Mouse (Mus musculus): ENCODE data around the gene Pdpr. TPM values are rescaled to one million over a fixed set of nuclear protein-coding genes. Genes with fewer than 3 reads are reported as not detected.
"Not testable (repeated sequence)": the region's sequence is repeated elsewhere in the genome, so short reads cannot be mapped to it uniquely, and the experiment has no call there.

The Pdpr gene
- polyA plus RNA-seq, 1 experiment = 17.3 TPM

- Histone ChIP-seq H3K4me1 (ENCODE audit: control insufficient read depth, insufficient read depth, low read length) (no peaks in the 10 kb centered on the region), H3K27ac (ENCODE audit: insufficient read depth, low read length) (no peak overlapping the region), H3K4me3 (replicated peaks; ENCODE audit: insufficient read depth, low read depth, low read length) (no peak overlapping the region), H3K27me3 (ENCODE audit: control insufficient read depth, insufficient read depth, low read length) (no peaks in the 10 kb centered on the region)
- no peak for DNase-seq
- WGBS = 72% methylated on average over 3 of the region's 3 CpGs
- TF ChIP-seq POLR2A (IDR thresholded peaks at IDR 0.05; ENCODE audit: borderline replicate concordance, insufficient read depth, low read length) (no peak), CTCF (IDR thresholded peaks at IDR 0.05; ENCODE audit: borderline replicate concordance, insufficient read depth, low read depth, low read length) (no peak)
Measured at GRCm38 (mm10) chr8:111075926-111076325, 18.5 kb upstream of the Pdpr start.

- no peak for DNase-seq
- H3K27me3 ChIP-seq (ENCODE audit: control insufficient read depth, insufficient read depth, low read length) = no peaks in the 10 kb centered on the region
- H3K4me3 ChIP-seq (replicated peaks; ENCODE audit: insufficient read depth, low read depth, low read length) = no peak overlapping the region
- 27% methylated on average over 5 of the region's 5 CpGs for WGBS
- no peak for TF ChIP-seq POLR2A (IDR thresholded peaks at IDR 0.05; ENCODE audit: borderline replicate concordance, insufficient read depth, low read length)
- TF ChIP-seq CTCF (IDR thresholded peaks at IDR 0.05; ENCODE audit: borderline replicate concordance, insufficient read depth, low read depth, low read length) = no peak
- no peaks in the 10 kb centered on the region for H3K4me1 ChIP-seq (ENCODE audit: control insufficient read depth, insufficient read depth, low read length)
- H3K27ac ChIP-seq (ENCODE audit: insufficient read depth, low read length) = no peak overlapping the region
Measured at GRCm38 (mm10) chr8:111079461-111079860, 15.0 kb upstream of the Pdpr start.

GRCm38 (mm10) chr8:111079861-111080271 lies 14.6 kb upstream of the Pdpr start:
- Histone ChIP-seq H3K27me3 (ENCODE audit: control insufficient read depth, insufficient read depth, low read length) (no peaks in the 10 kb centered on the region), H3K27ac (ENCODE audit: insufficient read depth, low read length) (no peak overlapping the region), H3K4me3 (replicated peaks; ENCODE audit: insufficient read depth, low read depth, low read length) (no peak overlapping the region), H3K4me1 (ENCODE audit: control insufficient read depth, insufficient read depth, low read length) (no peaks in the 10 kb centered on the region)
- DNase-seq = no peak
- TF ChIP-seq CTCF (IDR thresholded peaks at IDR 0.05; ENCODE audit: borderline replicate concordance, insufficient read depth, low read depth, low read length) (no peak), POLR2A (IDR thresholded peaks at IDR 0.05; ENCODE audit: borderline replicate concordance, insufficient read depth, low read length) (no peak)
- WGBS = 36% methylated on average over 6 of the region's 6 CpGs

- no peaks in the 10 kb centered on the region for H3K27me3 ChIP-seq (ENCODE audit: control insufficient read depth, insufficient read depth, low read length)
- 38% methylated on average over 12 of the region's 12 CpGs for WGBS
- no peaks in the 10 kb centered on the region for H3K4me1 ChIP-seq (ENCODE audit: control insufficient read depth, insufficient read depth, low read length)
- no peak overlapping the region for H3K4me3 ChIP-seq (replicated peaks; ENCODE audit: insufficient read depth, low read depth, low read length)
- no peak overlapping the region for H3K27ac ChIP-seq (ENCODE audit: insufficient read depth, low read length)
- no peak for TF ChIP-seq POLR2A (IDR thresholded peaks at IDR 0.05; ENCODE audit: borderline replicate concordance, insufficient read depth, low read length)
- TF ChIP-seq CTCF (IDR thresholded peaks at IDR 0.05; ENCODE audit: borderline replicate concordance, insufficient read depth, low read depth, low read length) = no peak
- no peak for DNase-seq
Measured at GRCm38 (mm10) chr8:111081580-111082258, 12.7 kb upstream of the Pdpr start.

GRCm38 (mm10) chr8:111083936-111084335 lies 10.5 kb upstream of the Pdpr start:
- DNase-seq; H3K27me3 ChIP-seq (ENCODE audit: control insufficient read depth, insufficient read depth, low read length); H3K27ac ChIP-seq (ENCODE audit: insufficient read depth, low read length); H3K4me3 ChIP-seq (replicated peaks; ENCODE audit: insufficient read depth, low read depth, low read length); H3K4me1 ChIP-seq (ENCODE audit: control insufficient read depth, insufficient read depth, low read length): not testable (repeated sequence)
- 89% methylated on average over 5 of the region's 5 CpGs for WGBS

- no peaks in the 10 kb centered on the region for H3K27me3 ChIP-seq (ENCODE audit: control insufficient read depth, insufficient read depth, low read length)
- no peak overlapping the region for H3K4me3 ChIP-seq (replicated peaks; ENCODE audit: insufficient read depth, low read depth, low read length)
- WGBS = 0% methylated on average over 2 of the region's 2 CpGs
- peaks cover 2% of the 10 kb centered on the region; the same call in 1 of the 2 replicates for H3K4me1 ChIP-seq (ENCODE audit: control insufficient read depth, insufficient read depth, low read length)
- no peak overlapping the region for H3K27ac ChIP-seq (ENCODE audit: insufficient read depth, low read length)
- peak; percentile 72 to 76 for DNase-seq
- no peak for TF ChIP-seq POLR2A (IDR thresholded peaks at IDR 0.05; ENCODE audit: borderline replicate concordance, insufficient read depth, low read length)
- peak; percentile 85 for TF ChIP-seq CTCF (IDR thresholded peaks at IDR 0.05; ENCODE audit: borderline replicate concordance, insufficient read depth, low read depth, low read length)
Measured at GRCm38 (mm10) chr8:111090126-111090525, 4.3 kb upstream of the Pdpr start.

GRCm38 (mm10) chr8:111091706-111092105 lies 2.7 kb upstream of the Pdpr start:
- H3K4me1 ChIP-seq (ENCODE audit: control insufficient read depth, insufficient read depth, low read length) = peaks cover 2% of the 10 kb centered on the region; the same call in 1 of the 2 replicates
- WGBS = 71% methylated on average over 7 of the region's 7 CpGs
- no peaks in the 10 kb centered on the region for H3K27me3 ChIP-seq (ENCODE audit: control insufficient read depth, insufficient read depth, low read length)
- TF ChIP-seq CTCF (IDR thresholded peaks at IDR 0.05; ENCODE audit: borderline replicate concordance, insufficient read depth, low read depth, low read length) (no peak), POLR2A (IDR thresholded peaks at IDR 0.05; ENCODE audit: borderline replicate concordance, insufficient read depth, low read length) (no peak)
- no peak overlapping the region for H3K4me3 ChIP-seq (replicated peaks; ENCODE audit: insufficient read depth, low read depth, low read length)
- no peak for DNase-seq
- no peak overlapping the region for H3K27ac ChIP-seq (ENCODE audit: insufficient read depth, low read length)

GRCm38 (mm10) chr8:111092326-111092725 lies 2.1 kb upstream of the Pdpr start, which contains the start of gene Clec18a:
Gene Clec18a, minus strand, starts transcription at chr8:111092426.
- 90% methylated on average over 5 of the region's 6 CpGs for WGBS
- not testable (repeated sequence) for H3K27me3 ChIP-seq (ENCODE audit: control insufficient read depth, insufficient read depth, low read length); H3K4me1 ChIP-seq (ENCODE audit: control insufficient read depth, insufficient read depth, low read length); H3K4me3 ChIP-seq (replicated peaks; ENCODE audit: insufficient read depth, low read depth, low read length); DNase-seq; H3K27ac ChIP-seq (ENCODE audit: insufficient read depth, low read length)

GRCm38 (mm10) chr8:111094719-111095302 lies 381 bp downstream of the Pdpr start:
- not testable (repeated sequence) for H3K27ac ChIP-seq (ENCODE audit: insufficient read depth, low read length); DNase-seq; H3K27me3 ChIP-seq (ENCODE audit: control insufficient read depth, insufficient read depth, low read length); H3K4me1 ChIP-seq (ENCODE audit: control insufficient read depth, insufficient read depth, low read length)
- H3K4me3 ChIP-seq (replicated peaks; ENCODE audit: insufficient read depth, low read depth, low read length) = peak overlapping the region; percentile 83
- WGBS = under 1% methylated on average over 68 of the region's 69 CpGs
